Mouse (Mus musculus) B cell, adult (primary cell): ENCODE results near the gene 4931406P16Rik. TPM values are rescaled to one million over a fixed set of nuclear protein-coding genes. Genes with fewer than 3 reads are reported as not detected.

Source experiments
- total RNA-seq: library from RNA; stranded (reverse); gene quantifications from 4 replicates; pipeline ENCODE4 v1.2.4, GENCODE M21; 2023; ENCODE audit not compliant: inconsistent age

4931406P16Rik gene
- 48.9 to 64.6 TPM (median 60.4 TPM) in 4 replicates for total RNA-seq

GRCm38 (mm10) chr7:34313443-34313875 lies at the start of gene 4931406P16Rik:
TSS of gene 4931406P16Rik (minus strand) at chr7:34313551.

GRCm38 (mm10) chr7:34250738-34251137 lies 62.6 kb downstream of the 4931406P16Rik start, which contains the start of gene Gm6096:
TSS of gene Gm6096 (plus strand) at chr7:34251038.

GRCm38 (mm10) chr7:34230116-34230515 lies 83.2 kb downstream of the 4931406P16Rik start, which contains the start of gene Gpi1:
TSS of gene Gpi1 (minus strand) at chr7:34230336.

GRCm38 (mm10) chr7:34196132-34197128 lies 116.9 kb downstream of the 4931406P16Rik start, which contains the start of gene Pdcd2l:
TSS of gene Pdcd2l (minus strand) at chr7:34196661.

Other genes starting within 250 kb of the 4931406P16Rik start
- gene Scgb1b30, start 218.1 kb downstream of the 4931406P16Rik start, total RNA-seq, result not detected in 4 replicates
- gene Wtip, start 180.3 kb downstream of the 4931406P16Rik start, total RNA-seq, result not detected in 4 replicates
- gene Uba2, start 144.0 kb downstream of the 4931406P16Rik start, total RNA-seq, result 85.7 to 95.3 TPM (median 88.2 TPM) in 4 replicates
- gene Pdcd2l, start 116.9 kb downstream of the 4931406P16Rik start, total RNA-seq, result 22.8 to 29.8 TPM (median 27.6 TPM) in 4 replicates
- 219 to 269 TPM (median 250 TPM) in 4 replicates for gene Gpi1, start 83.2 kb downstream of the 4931406P16Rik start, total RNA-seq
- not detected in 4 replicates for gene Gm6096, start 62.5 kb downstream of the 4931406P16Rik start, total RNA-seq
- gene Lsm14a, start 79.8 kb upstream of the 4931406P16Rik start, total RNA-seq, result 183 to 200 TPM (median 188 TPM) in 4 replicates